Mouse (Mus musculus) heart, postnatal 0 days (tissue): ENCODE results near the gene Metap2.

Experiments used
- CTCF ChIP-seq: IDR thresholded peaks from 2 replicates; pipeline ENCODE4 v1.5.1; 2016; ENCODE audit warnings: antibody characterized with exemption, control low read depth, low read depth
- EP300 ChIP-seq: IDR thresholded peaks from 2 replicates; pipeline ENCODE4 v1.6.1; 2016; ENCODE audit warnings: antibody characterized with exemption, low read depth

GRCm38 (mm10) chr10:93868401-93868800 lies 28.5 kb downstream of the Metap2 start:
- TF ChIP-seq CTCF: no peak
- TF ChIP-seq EP300: no peak
